Mouse (Mus musculus) neural tube, embryonic 14.5 days (tissue): ENCODE measurements around the gene Adgrl3. TPM values are rescaled to one million over a fixed set of nuclear protein-coding genes. Genes with fewer than 3 reads are reported as not detected.

Experiments
- ATAC-seq: fragments of 200-750 bp; cut with Nextera tagmentation; 2 replicates; pipeline ENCODE4 v1.8.0; 2017; ENCODE audit warnings: low read depth, mild to moderate bottlenecking, moderate TSS enrichment, moderate library complexity
- H3K27ac ChIP-seq: fragments of 300-500 bp; sonication (generic); 2 replicates; pipeline ENCODE4 v1.5.1; 2014; ENCODE audit warnings: low read depth, mild to moderate bottlenecking, control low read depth, low read length, moderate library complexity, mixed read lengths
- H3K27me3 ChIP-seq: fragments of 300-500 bp; sonication (generic); 2 replicates; pipeline ENCODE4 v1.6.1; 2014; ENCODE audit warnings: low read length; ENCODE audit not compliant: control insufficient read depth, insufficient read depth
- H3K36me3 ChIP-seq: fragments of 300-500 bp; sonication (generic); 2 replicates; pipeline ENCODE4 v1.6.1; 2014; ENCODE audit warnings: low read length, mixed read lengths; ENCODE audit not compliant: control insufficient read depth, insufficient read depth
- H3K4me1 ChIP-seq: fragments of 300-500 bp; sonication (generic); 2 replicates; pipeline ENCODE4 v1.6.1; 2014; ENCODE audit warnings: low read length; ENCODE audit not compliant: control insufficient read depth, insufficient read depth
- H3K4me2 ChIP-seq: fragments of 300-500 bp; sonication (generic); 2 replicates; pipeline ENCODE4 v1.6.1; 2014; ENCODE audit warnings: mild to moderate bottlenecking, low read depth, low read length, control low read depth
- H3K4me3 ChIP-seq: fragments of 300-500 bp; sonication (generic); 2 replicates; pipeline ENCODE4 v1.5.1; 2014; ENCODE audit warnings: low read depth, low read length, control low read depth, mixed read lengths
- H3K9ac ChIP-seq: fragments of 300-500 bp; sonication (generic); replicated peaks from 2 replicates; pipeline ENCODE4 v1.6.1; 2014; ENCODE audit warnings: low read depth, mild to moderate bottlenecking, control low read depth, low read length, mixed read lengths
- H3K9me3 ChIP-seq: fragments of 300-500 bp; sonication (generic); 2 replicates; pipeline ENCODE4 v1.6.1; 2016; ENCODE audit warnings: low read length; ENCODE audit not compliant: control insufficient read depth
- WGBS: fragments of 180-500 bp; shearing (Covaris S2); extraction: QIAGEN DNeasy Blood & Tissue Kit; methylation state at CpG from one replicate; pipeline ENCODE4 v1.1.7; 2014; 5-methylcytosine and 5-hydroxymethylcytosine counted together
- polyA plus RNA-seq: library from polyadenylated mRNA; unstranded; fragments of >200 nt; fragmentation: Nextera tagmentation; extraction: Ambion mirVana; gene quantifications from 2 replicates; pipeline ENCODE4 v1.2.1, GENCODE M21; 2014

The Adgrl3 gene
- polyA plus RNA-seq, 1 experiment from 2014 or later: 98.7 TPM

DNA sequence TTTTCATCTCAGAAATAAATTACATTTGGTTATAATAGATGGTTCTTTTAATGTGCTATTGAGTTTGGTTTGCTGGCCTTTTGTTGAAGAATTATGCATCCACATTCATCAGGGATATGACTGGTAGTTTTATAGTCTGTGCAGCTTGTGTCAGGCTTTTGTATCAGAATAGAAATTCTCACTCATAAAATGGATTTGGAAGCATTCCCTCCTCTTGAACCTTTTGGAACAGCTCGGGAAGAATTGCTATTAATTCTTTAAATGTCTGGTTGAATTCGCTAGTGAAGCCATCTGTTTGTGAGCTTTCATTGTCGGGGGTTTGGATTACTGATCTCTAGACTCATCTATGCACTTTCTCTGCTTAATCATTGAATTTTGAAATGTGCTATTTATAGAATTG, 666.3 kb downstream of the Adgrl3 start:
- no peak for ATAC-seq
- Histone ChIP-seq H3K4me3 (no peak overlapping the region), H3K36me3 (no peaks in the 10 kb centered on the region), H3K27ac (no peak overlapping the region), H3K4me1 (no peaks in the 10 kb centered on the region), H3K4me2 (no peak overlapping the region), H3K9me3 (no peaks in the 10 kb centered on the region), H3K9ac (no peak overlapping the region), H3K27me3 (no peaks in the 10 kb centered on the region)
- WGBS: 64% methylated on average over 3 of the region's 3 CpGs

DNA sequence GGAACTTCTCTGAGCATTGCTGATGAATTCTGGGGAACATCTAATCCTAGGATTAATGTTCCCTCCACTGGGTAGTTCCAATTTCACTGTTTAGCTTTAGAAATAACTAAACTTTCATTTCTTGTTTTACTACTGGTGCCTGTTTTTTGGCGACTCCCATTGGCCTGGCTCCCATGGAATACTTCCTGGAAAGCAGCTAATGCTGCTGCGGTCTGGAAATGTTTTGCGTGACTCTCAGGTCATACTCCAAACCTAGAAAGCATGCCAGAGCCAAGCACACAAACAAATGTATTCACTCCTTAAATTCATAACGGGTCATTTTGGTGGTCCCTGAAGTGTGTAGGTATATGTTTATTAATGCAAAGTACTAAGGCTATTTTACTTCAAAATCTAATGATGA, 666.9 kb downstream of the Adgrl3 start:
- H3K9ac ChIP-seq: no peak overlapping the region
- H3K36me3 ChIP-seq: no peaks in the 10 kb centered on the region
- no peaks in the 10 kb centered on the region for H3K4me1 ChIP-seq
- no peak overlapping the region for H3K4me2 ChIP-seq
- no peaks in the 10 kb centered on the region for H3K27me3 ChIP-seq
- 89% methylated on average over 4 of the region's 4 CpGs for WGBS
- no peaks in the 10 kb centered on the region for H3K9me3 ChIP-seq
- no peak for ATAC-seq
- H3K27ac ChIP-seq: no peak overlapping the region
- no peak overlapping the region for H3K4me3 ChIP-seq

DNA sequence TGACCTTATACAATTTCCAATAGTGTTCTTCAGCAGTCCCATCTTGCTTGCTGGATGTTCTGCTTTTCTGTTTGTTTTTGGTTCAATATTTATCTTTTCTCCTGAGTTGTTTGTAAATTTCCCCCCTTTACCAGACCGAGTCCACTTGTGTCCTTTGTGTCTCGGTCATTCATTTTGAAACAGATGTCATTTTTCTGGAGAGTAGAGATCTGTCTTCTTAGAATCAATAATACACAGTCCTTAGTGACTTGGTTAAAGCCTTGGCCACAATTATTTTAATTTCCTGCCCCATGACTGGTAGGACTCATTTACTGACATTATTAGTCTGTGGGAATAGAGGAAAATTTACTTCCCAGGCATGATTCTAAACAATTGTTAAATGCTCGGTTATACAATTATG, 709.7 kb downstream of the Adgrl3 start:
- H3K4me1 ChIP-seq: no peaks in the 10 kb centered on the region
- H3K9me3 ChIP-seq: no peaks in the 10 kb centered on the region
- H3K27me3 ChIP-seq: no peaks in the 10 kb centered on the region
- no peak overlapping the region for H3K27ac ChIP-seq
- WGBS: 40% methylated on average over 3 of the region's 3 CpGs
- ATAC-seq: no peak
- no peaks in the 10 kb centered on the region for H3K36me3 ChIP-seq
- no peak overlapping the region for H3K4me2 ChIP-seq
- no peak overlapping the region for H3K4me3 ChIP-seq
- no peak overlapping the region for H3K9ac ChIP-seq

DNA sequence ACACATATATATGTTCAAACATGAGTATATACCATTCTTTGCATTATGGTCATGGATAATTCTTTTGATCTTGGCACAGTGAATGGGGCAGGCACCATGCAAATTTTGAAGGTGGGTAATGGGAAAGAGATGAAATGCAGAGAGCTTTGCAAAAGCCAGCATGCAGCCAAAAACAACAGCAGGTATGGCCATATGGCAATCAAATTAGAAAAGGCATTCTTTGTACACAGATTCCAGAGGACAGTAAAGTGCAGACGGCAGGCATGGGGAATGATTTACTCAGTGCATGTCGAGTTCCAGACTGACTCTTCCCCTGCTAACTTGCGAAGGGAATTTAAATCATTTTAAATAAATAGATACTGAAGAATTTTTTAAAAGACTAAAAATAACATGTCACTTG, 716.1 kb downstream of the Adgrl3 start:
- H3K36me3 ChIP-seq: no peaks in the 10 kb centered on the region
- no peak overlapping the region for H3K4me3 ChIP-seq
- H3K27me3 ChIP-seq: no peaks in the 10 kb centered on the region
- WGBS: 42% methylated on average over 3 of the region's 3 CpGs
- no peaks in the 10 kb centered on the region for H3K4me1 ChIP-seq
- no peaks in the 10 kb centered on the region for H3K9me3 ChIP-seq
- ATAC-seq: no peak
- H3K9ac ChIP-seq: no peak overlapping the region
- no peak overlapping the region for H3K27ac ChIP-seq
- no peak overlapping the region for H3K4me2 ChIP-seq

DNA sequence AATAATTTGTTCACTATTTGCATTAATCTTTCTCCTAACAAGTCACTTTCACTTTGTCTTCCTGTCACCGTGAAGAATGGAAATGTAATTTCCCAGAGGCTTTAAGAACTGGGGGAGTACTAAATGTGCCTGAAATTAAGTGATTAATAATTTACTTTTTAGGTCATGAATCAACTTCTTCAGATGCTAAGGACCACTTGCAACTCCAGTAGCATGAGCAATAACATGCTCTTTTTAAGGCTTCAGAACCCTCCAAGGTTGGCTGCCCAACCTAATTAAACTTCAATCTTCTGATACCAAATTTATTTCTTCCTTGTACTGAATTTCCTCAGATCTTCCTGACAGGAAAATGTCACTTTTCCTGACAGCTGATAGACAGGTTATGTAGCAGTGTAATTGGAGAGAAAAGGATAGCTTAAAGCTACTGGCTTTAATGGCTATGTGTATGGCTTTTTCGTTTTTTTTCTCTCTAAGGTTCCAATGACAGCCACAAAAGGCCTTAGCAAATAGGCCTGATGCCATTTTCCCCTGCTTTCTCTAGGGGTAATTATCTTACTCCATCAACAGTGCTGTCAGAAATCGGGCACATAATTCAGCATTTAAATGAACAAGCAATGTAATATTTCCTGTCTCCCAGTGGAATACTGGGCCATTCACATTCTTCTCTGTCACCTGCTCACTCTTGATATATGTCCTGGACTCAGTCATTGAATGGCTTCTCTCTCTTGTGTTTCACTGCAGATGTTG, 718.5 kb downstream of the Adgrl3 start:
- 20% methylated on average over 3 of the region's 3 CpGs for WGBS
- Histone ChIP-seq H3K4me3 (no peak overlapping the region), H3K4me2 (no peak overlapping the region), H3K36me3 (no peaks in the 10 kb centered on the region), H3K27ac (no peak overlapping the region), H3K27me3 (no peaks in the 10 kb centered on the region), H3K4me1 (no peaks in the 10 kb centered on the region), H3K9me3 (no peaks in the 10 kb centered on the region), H3K9ac (no peak overlapping the region)
- ATAC-seq: peak; percentile 78

DNA sequence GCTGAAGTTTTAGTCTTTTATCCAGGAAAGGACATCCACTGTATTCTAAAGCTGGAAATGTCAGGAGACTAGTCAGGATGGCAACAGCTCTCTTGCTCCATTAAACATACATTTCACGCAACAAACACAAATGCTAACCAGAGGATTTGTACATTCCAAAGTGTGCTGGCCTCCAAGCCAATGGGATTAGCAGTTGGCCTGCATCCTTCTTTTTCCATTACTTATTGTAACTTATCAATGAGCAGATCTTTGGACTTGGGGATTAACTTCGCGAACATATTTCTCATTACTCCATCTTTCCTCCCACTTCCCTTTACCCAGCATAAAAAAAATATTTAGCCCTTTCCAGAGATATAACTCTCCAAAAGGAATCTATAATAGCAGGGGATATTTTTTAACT, 732.5 kb downstream of the Adgrl3 start:
- H3K4me2 ChIP-seq: no peak overlapping the region
- ATAC-seq: no peak
- H3K36me3 ChIP-seq: no peaks in the 10 kb centered on the region
- H3K27me3 ChIP-seq: no peaks in the 10 kb centered on the region
- H3K9ac ChIP-seq: no peak overlapping the region
- H3K4me3 ChIP-seq: no peak overlapping the region
- WGBS: 91% methylated on average over 3 of the region's 3 CpGs
- H3K27ac ChIP-seq: no peak overlapping the region
- no peaks in the 10 kb centered on the region for H3K4me1 ChIP-seq
- H3K9me3 ChIP-seq: no peaks in the 10 kb centered on the region

DNA sequence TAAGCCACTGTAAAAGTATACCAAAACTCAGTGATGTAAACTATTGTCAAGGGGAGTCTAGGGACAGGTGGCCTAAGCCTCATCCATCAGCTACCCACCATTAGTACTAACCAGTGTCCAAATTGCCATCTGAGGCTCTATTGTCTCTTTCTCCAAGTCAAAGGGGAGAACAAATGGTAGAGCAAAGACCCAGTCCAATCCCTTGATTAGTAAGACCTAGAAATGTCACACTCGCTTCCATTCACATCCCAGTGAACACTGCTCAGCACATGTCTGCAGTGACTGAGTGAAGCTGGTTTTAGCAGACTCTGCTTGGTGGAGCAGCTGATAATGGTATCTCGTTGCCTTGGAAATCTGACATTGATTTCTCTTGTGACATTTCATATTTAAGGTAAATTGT, 735.8 kb downstream of the Adgrl3 start:
- Histone ChIP-seq H3K9ac (no peak overlapping the region), H3K9me3 (no peaks in the 10 kb centered on the region), H3K27ac (no peak overlapping the region), H3K4me3 (no peak overlapping the region), H3K27me3 (no peaks in the 10 kb centered on the region), H3K4me2 (no peak overlapping the region), H3K4me1 (no peaks in the 10 kb centered on the region), H3K36me3 (no peaks in the 10 kb centered on the region)
- no peak for ATAC-seq
- 80% methylated on average over 2 of the region's 2 CpGs for WGBS

GRCm38 (mm10) chr5:81757093-81757725, 737.3 kb downstream of the Adgrl3 start:
- no peaks in the 10 kb centered on the region for H3K9me3 ChIP-seq
- no peak overlapping the region for H3K9ac ChIP-seq
- H3K4me1 ChIP-seq: no peaks in the 10 kb centered on the region
- 51% methylated on average over 7 of the region's 7 CpGs for whole genome bisulfite sequencing
- no peak overlapping the region for H3K4me2 ChIP-seq
- H3K4me3 ChIP-seq: no peak overlapping the region
- no peaks in the 10 kb centered on the region for H3K27me3 ChIP-seq
- ATAC-seq: peak; percentile 71; the same call in 1 of the 2 replicates
- H3K27ac ChIP-seq: no peak overlapping the region
- no peaks in the 10 kb centered on the region for H3K36me3 ChIP-seq

- ATAC-seq: peak; percentile 51; the same call in 1 of the 2 replicates
- no peaks in the 10 kb centered on the region for H3K36me3 ChIP-seq
- 0 out of 2 replicates have a peak overlapping the region, but pooled peaks have one; percentile 0 for H3K27ac ChIP-seq
- no peak overlapping the region for H3K4me2 ChIP-seq
- no peak overlapping the region for H3K4me3 ChIP-seq
- no peaks in the 10 kb centered on the region for H3K4me1 ChIP-seq
- no peak overlapping the region for H3K9ac ChIP-seq
- H3K27me3 ChIP-seq: no peaks in the 10 kb centered on the region
- H3K9me3 ChIP-seq: no peaks in the 10 kb centered on the region
- WGBS: 41% methylated on average over 5 of the region's 5 CpGs
Measured at GRCm38 (mm10) chr5:81776234-81776633, 756.3 kb downstream of the Adgrl3 start.
